Mouse (Mus musculus): ENCODE results near the gene Usp22.

Usp22 gene

DNA sequence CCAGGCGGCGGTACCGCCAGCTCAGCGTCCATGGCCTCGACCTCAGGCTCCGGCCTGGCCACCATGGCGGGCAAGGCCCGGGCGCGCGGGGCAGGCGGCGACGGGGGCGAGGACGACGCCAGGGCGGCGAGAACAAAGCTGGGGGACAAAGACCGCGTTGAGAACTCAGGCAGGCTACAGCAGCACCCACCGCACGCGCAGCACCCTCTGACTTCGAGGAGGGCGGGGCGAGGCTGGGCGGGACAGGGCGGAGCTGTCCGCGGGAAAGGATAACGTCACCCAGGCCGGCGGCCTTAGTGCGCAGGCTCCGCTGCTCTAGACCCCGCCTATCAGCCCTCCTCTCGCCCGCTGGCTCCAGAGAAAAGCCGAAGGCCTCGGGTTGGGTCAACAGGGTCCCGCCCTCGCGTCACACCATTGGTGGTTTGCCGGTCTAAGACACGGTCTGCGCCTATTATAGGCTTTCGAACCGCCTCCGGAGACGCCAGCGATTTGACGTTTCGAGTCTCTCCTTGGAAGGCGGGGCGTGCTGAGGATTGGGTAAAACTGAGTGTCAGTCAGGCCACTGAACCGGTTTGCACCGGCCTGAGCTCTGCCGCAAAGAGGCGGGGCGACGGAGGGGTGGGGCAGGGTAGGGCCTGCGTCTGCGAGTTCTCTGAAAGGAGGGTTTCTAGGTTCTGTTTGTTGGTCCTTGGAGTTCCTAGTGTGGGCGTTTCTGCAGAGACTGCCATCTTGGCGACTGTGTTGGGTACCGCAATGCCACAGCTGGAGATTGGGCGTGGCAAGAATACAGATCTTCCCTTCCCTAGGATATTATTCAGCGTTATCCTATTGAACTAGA, at the start of gene Usp22:
Gene Usp22 (minus strand): TSS at position 235 of the 838 bp plus-strand sequence.
- in situ Hi-C loops (cut with MboI; ENCODE audit: unreplicated experiment in 2 of 2) = no loop called here

DNA sequence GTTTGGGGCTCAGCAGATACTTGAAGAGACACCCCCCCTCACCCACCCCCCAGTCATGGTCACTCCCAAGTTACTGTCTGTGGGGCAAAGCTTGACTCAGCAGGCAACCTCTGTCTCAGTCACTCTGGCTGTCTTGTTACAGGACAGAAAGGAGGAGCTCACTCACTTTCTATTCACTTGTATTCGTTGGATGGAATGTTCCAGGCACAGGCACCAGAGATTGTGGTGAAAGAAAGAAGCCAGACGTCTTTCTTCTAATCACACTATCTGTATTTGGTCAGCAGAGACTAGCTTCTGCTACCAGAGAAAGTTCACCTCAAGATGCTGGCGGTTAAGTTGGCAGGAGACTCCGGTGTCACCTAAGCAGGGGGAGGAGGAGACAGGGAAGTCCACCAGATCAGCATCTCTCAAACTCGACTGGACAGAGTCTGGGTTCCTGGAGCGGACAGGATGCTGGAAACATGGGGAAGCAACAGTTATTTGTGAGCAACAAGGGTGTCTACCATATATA, 49.4 kb upstream of the Usp22 start:
- in situ Hi-C loops (cut with MboI; ENCODE audit: unreplicated experiment in 2 of 2) = no loop called here

GRCm38 (mm10) chr11:61222971-61223745, 48.3 kb upstream of the Usp22 start:
- in situ Hi-C loops (cut with MboI; ENCODE audit: unreplicated experiment in 2 of 2) = no loop called here

GRCm38 (mm10) chr11:61222007-61222406, 47.2 kb upstream of the Usp22 start:
- in situ Hi-C loops (cut with MboI; ENCODE audit: unreplicated experiment in 2 of 2) = no loop called here

GRCm38 (mm10) chr11:61220156-61220881, 45.5 kb upstream of the Usp22 start:
- in situ Hi-C loops (cut with MboI; ENCODE audit: unreplicated experiment in 2 of 2) = no loop called here

- in situ Hi-C loops (cut with MboI; ENCODE audit: unreplicated experiment in 2 of 2) = no loop called here
These were observed 41.1 kb upstream of the Usp22 start for GRCm38 (mm10) chr11:61215936-61216335.

- in situ Hi-C loops (cut with MboI; ENCODE audit: unreplicated experiment in 2 of 2) = no loop called here
These were observed 37.2 kb upstream of the Usp22 start for GRCm38 (mm10) chr11:61212102-61212501.

DNA sequence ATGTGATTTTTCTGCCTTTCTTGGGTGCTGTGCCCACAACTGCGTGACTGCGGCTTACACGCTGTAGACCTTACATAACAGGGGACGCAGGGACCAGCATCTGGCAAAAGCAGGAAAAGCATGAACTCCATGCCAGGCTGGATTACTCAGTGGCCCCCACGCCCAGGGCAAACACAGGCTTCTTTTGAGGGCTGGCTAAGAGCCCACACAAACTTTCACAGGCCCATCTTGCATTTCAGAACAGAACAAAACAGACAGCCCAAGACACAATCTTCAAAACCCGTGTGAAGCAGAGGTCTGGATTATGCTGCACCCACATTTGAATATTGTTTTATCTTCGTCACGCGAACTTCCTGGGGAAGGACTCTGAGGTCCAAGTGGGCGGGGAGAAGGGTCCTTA, 33.5 kb upstream of the Usp22 start:
- in situ Hi-C loops (cut with MboI; ENCODE audit: unreplicated experiment in 2 of 2) = no loop called here

- in situ Hi-C loops (cut with MboI; ENCODE audit: unreplicated experiment in 2 of 2) = no loop called here
These were observed 32.8 kb upstream of the Usp22 start, which contains the start of gene Aldh3a1 for GRCm38 (mm10) chr11:61207487-61208246. Gene Aldh3a1, plus strand, starts transcription at chr11:61207537.

DNA sequence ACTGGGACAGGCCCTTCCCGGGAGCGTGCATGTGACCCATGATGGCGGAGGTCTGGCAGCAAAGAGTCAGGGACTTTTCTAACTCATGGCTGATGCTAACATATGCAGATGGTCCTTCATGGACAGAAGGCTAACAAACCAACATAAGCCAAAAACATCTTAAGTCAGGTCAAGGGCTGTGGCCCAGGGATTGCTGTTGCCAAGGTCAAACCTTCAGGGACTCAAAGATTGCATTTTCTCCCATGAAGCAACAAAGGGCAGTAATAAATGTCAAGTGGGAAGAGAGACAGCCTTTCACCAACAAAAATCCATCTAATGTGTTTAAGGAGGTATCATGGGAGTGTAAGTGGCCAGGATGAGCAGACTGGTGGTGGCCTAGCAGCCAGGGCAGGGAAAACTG, 31.3 kb upstream of the Usp22 start:
- in situ Hi-C loops (cut with MboI; ENCODE audit: unreplicated experiment in 2 of 2) = no loop called here

- in situ Hi-C loops (cut with MboI; ENCODE audit: unreplicated experiment in 2 of 2) = no loop called here
These were observed 30.5 kb upstream of the Usp22 start for GRCm38 (mm10) chr11:61205167-61205950.

DNA sequence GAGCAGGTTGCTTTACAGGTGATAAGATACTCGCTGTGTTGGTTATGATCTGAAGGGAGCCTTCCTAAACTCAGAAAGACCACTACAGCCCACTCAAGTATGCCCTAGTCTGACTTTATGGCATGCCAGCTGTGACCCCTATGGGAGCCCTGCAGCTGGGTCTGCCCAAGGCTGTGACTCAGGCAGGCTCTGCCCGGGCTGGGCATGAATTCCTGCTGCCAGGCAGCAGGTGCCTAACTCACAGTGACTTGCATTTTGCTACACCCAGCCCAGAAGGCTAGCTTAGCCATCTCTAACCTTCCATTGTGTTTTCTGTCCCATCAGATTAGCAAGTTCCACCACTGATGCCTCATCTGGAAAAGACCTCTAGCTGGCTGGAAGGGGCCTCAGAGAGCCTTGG, 28.0 kb upstream of the Usp22 start:
- in situ Hi-C loops (cut with MboI; ENCODE audit: unreplicated experiment in 2 of 2) = no loop called here

GRCm38 (mm10) chr11:61202186-61202585, 27.3 kb upstream of the Usp22 start:
- in situ Hi-C loops (cut with MboI; ENCODE audit: unreplicated experiment in 2 of 2) = no loop called here

DNA sequence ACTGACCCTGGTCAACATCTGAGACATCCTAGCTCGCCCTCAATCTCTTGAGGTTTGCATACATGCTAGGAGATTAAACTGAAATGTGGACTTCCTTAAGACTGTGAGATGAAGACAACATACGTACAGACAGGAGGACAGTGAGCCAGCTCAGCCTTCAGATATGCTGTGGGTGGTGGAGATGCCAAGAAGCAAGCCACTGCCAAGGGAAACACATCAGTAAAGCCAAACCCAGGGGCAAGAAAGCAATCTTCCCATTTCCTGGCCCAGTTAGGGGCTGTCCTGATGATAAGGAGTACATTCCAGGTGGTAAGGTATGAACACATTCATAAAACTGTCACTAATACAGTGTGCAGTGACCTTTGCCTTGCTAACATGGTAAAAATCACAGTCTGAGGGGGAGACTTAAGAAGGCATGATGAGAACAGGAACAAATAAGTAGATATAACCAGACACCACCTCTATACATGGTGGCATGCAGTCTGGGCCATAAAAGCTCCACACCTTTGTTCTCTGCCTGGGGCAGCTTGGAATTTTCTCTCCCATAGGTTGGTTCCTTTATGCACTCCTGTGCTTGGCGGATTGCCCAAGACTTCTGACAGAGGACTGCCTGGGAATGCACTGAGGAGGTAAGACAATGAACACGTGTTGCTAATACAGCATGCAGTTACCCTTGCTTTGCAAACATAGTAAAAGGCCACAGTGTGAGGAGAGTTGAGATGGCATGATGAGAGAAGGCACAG, 24.9 kb upstream of the Usp22 start:
- in situ Hi-C loops (cut with MboI; ENCODE audit: unreplicated experiment in 2 of 2) = loop anchor here in 1 of 2 experiments (10.0 kb wide), 2 partner anchors 295 to 515 kb away; partner anchors contain the start of gene Mapk7

GRCm38 (mm10) chr11:61197935-61198334, 23.1 kb upstream of the Usp22 start:
- in situ Hi-C loops (cut with MboI; ENCODE audit: unreplicated experiment in 2 of 2) = loop anchor here in 1 of 2 experiments (10.0 kb wide), 2 partner anchors 297 to 517 kb away; partner anchors contain the start of gene Mapk7

- in situ Hi-C loops (cut with MboI; ENCODE audit: unreplicated experiment in 2 of 2) = loop anchor here in 1 of 2 experiments (10.0 kb wide), 2 partner anchors 298 to 518 kb away; partner anchors contain the start of gene Mapk7
These were observed 21.9 kb upstream of the Usp22 start for GRCm38 (mm10) chr11:61196616-61197353.

DNA sequence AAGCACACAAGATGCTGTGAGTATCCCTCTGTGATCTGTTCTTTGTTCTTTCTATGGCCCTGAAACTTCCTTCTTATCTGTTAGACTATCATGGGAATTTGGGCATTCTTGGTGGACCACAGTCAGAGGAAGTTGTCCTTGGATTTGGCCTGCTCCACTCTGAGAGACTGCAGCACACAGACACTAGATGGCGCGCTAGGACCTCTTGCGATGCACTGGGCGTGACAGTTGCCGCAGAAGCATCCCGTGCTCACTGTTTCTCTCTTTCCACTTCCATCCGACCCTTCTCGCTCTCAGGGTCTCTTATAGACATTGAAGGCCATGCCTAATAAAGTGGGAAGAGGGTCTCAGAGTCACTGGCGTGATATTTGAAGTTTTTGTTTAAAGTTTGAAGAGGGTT, 18.5 kb upstream of the Usp22 start:
- in situ Hi-C loops (cut with MboI; ENCODE audit: unreplicated experiment in 2 of 2) = loop anchor here (5.0 to 10.0 kb wide), 6 partner anchors 214 to 524 kb away; partner anchors contain the start of genes B9d1 (in 1 of the 2) and Mapk7 (in 1 of the 2)
